Mouse (Mus musculus) brain, embryonic 18.5 days (tissue): ENCODE measurements around the gene Kcnj2.

Experiments
- DNase-seq: peaks from one replicate; pipeline ENCODE4 v3.0.0-alpha.2; 2012; ENCODE audit warnings: low read depth, low spot score

The Kcnj2 gene

GRCm38 (mm10) chr11:111091117-111091516 is 25.2 kb downstream of the Kcnj2 start:
- DNase-seq: no peak

GRCm38 (mm10) chr11:111092967-111093366 is 27.0 kb downstream of the Kcnj2 start:
- DNase-seq: no peak

- DNase-seq: no peak
These were observed 30.6 kb downstream of the Kcnj2 start for GRCm38 (mm10) chr11:111096612-111097011.

- peak; percentile 28 for DNase-seq
These were observed 34.2 kb downstream of the Kcnj2 start for GRCm38 (mm10) chr11:111100131-111100530.

- DNase-seq: no peak
These were observed 34.7 kb downstream of the Kcnj2 start for GRCm38 (mm10) chr11:111100651-111101050.

GRCm38 (mm10) chr11:111101620-111102176 is 35.7 kb downstream of the Kcnj2 start:
- no peak for DNase-seq

GRCm38 (mm10) chr11:111104422-111104821 is 38.5 kb downstream of the Kcnj2 start:
- no peak for DNase-seq

- no peak for DNase-seq
These were observed 42.2 kb downstream of the Kcnj2 start for GRCm38 (mm10) chr11:111108130-111108529.

- DNase-seq: no peak
These were observed 55.5 kb downstream of the Kcnj2 start for GRCm38 (mm10) chr11:111121514-111121913.

GRCm38 (mm10) chr11:111123324-111123723 is 57.4 kb downstream of the Kcnj2 start:
- no peak for DNase-seq

- DNase-seq: no peak
These were observed 60.0 kb downstream of the Kcnj2 start for GRCm38 (mm10) chr11:111125963-111126362.
